Mouse (Mus musculus): Measurements from ENCODE around the gene Gm5426. TPM values are rescaled to one million over a fixed set of nuclear protein-coding genes. Genes with fewer than 3 reads are reported as not detected.
"Not testable (repeated sequence)": the region's sequence is repeated elsewhere in the genome, so short reads cannot be mapped to it uniquely, and the experiment has no call there.

Gene Gm5426
- not detected for total RNA-seq (2021)
- long read RNA-seq, experiment 1 = 0 reads
- long read RNA-seq, experiment 2 = 0 reads

DNA sequence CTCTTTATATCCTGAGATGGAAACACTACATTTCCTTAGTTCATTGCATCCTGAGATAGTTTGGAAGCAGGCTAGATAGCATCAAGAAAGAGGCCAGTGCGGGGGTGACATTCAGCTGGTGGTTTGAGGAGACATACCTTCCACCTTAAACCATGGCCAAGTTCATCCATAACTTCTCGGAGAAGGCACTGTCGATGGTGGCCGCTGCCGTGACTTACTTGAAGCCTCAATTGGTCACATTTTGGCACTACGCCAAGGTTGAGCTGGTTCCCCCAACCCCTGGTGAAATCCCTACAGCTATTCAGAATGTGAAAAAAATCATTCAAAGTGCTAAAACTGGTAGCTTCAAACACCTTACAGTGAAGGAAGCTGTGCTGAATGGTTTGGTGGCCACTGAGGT is at the start of gene Gm5426:
TSS of gene Gm5426 (plus strand) at position 153 of the 400 bp plus-strand sequence.
- DNase-seq (ENCODE audit: low spot score) = not testable (repeated sequence)

DNA sequence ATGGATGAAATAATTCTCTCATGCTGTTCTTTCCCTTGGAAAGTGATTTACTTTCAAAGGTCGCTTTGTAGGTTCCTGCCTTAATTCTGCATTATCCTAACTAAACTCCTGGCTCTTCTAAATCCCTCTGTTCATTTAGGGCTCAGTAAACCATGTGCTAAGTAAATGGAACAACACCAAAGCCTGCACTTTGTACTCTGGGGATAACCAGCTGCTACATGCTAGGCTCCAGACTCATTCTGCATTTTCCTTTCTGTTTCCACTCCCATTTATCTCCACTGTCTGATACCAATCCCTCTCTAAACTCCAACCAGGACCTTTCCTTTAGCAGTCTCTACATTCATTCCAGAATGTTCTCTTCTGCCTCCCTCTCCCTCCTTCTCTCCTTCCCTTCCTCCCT is 46.7 kb upstream of the Gm5426 start:
- no peak for DNase-seq (ENCODE audit: low spot score)

DNA sequence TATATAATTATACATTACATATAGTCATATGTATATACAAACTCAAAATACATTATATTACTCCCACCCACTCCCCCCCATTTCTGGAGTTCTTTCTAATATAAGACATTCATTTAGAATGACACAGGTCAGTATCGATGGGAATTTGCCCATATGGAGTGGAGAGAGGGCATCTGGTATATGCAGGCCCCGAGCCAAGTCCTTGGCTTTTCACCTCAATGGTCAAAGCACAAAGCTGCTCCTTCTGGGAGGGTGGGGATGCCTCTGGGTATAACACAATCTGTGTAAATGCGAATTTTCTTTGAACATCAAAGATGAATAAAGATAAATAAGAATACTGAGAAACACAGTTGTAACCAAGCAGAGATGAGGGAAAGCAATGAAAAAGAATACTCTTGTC is 46.0 kb upstream of the Gm5426 start:
- DNase-seq (ENCODE audit: low spot score) = no peak

DNA sequence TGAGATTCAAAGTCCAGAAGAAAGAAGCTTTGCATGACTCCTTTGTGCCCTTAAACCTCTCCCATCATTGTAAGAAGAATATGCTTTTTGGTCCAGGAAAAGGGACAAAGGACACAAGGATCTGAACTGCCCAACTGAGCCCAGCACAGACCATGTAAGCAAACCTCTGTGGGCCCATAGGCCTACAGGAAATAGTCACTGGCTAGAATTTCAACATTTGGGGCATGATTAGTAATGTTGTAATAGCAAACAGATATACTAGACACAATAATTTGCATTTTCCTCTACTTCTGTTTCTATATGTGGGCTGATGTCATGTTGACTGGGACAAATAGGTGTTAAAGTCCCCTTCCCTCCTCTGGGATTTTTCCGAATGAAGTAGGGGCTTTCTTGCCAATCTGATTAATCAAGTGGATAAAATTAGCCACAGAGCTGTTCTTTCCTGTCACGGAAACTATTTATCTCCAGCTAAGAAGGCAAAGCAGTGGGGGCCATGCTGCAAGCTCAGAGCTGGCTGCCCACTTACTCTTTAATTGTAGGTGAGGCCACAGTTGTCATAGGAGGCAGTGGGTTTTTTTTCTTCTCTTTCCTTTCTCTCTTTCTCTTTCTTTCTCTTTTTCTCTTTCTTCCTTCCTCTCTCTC is 42.4 kb upstream of the Gm5426 start:
- DNase-seq (ENCODE audit: low spot score) = no peak

DNA sequence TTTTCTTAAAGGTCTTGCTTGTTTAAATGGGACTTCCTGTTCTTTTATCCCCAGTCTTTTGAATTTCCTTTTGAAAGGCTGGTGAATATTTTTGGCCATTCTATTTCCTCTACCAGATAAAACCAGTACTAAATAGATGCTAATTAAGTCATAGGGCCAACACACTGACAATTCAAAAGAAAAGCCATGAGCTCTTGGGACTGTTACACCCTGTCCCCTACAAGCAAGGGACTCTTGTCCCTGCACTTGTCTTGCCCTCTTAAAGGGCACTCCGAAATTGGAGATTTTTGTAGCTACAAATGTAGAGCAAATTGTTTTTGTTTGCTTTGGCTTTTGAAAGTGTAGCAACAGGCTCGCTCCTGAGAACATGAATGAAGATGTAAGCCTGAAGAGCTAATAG is 41.8 kb upstream of the Gm5426 start:
- no peak for DNase-seq (ENCODE audit: low spot score)

DNA sequence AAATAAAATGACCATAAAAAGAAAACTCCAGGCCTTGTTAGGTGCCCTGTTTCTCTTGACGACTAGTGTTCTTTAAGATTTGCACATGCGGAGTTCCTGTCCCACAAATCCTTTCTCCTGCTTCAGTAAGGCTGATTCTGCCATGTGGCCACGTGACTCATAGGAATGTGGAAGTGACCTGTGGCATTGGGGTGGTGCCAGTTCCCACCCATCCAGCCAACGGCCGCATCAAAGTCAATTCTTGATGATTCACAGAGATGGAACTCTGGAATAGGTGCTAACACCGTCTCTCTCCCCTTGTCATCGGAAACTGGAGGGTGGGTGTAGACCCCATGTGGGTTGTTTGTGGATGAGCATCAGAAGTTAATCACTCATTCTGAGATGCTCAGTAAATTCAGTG is 39.7 kb upstream of the Gm5426 start:
- DNase-seq (ENCODE audit: low spot score) = no peak

DNA sequence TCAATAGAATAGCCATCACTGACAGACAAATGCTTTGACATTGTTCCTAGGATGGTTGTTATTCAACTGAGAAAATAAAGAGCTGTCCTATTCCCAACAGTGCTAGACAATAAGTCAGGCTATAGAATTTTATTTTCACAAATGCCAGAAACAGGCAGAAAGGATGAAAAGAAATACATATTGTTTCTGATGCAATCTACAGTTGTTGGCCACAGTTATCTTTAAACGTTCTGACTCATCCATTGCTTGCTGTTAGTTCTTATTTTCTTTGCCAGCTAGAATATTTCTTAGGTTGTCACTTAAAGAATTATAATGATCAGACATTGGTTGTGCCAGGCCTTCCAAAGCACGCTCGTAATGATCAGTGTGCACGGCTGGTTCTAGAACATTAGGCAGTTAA is 35.4 kb upstream of the Gm5426 start:
- DNase-seq (ENCODE audit: low spot score) = no peak

DNA sequence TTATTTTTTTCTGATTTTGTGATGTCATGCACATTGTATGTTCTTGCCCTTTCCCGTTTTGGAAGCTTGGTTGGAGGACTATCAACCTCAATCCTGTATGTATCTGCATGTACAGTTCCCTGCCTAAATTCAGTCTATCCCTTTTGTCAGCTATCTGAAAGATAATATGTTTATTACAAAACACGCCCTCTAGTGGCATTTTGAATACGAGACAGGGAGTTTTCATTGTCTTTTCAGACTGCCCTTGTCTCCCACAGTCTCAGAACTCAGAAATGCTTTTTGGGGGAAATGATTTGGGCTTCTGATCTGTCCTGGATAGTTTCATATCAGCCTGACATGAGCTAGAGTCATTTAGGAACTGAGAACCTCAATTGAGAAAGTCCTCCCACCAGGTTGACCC is 32.2 kb upstream of the Gm5426 start:
- DNase-seq (ENCODE audit: low spot score) = no peak

DNA sequence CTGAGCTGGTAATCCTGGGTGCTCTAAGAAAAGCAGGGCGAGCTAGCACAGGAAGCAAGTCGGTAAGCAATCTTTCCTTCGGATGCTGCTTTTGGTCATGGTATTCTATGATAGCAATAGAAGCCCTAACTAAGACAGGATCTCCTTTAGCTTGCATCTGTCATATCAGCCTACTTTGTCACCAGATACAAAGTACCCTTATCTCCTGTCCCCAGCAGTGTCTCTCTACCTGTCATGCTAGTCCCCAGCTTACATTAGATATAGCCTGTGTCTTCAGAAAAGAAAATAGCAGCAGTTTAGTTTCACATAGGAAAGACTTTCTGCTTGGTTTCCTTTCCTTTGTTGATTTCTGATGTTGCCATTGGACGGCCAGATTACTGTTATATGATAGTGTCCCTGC is 31.8 kb upstream of the Gm5426 start:
- no peak for DNase-seq (ENCODE audit: low spot score)

DNA sequence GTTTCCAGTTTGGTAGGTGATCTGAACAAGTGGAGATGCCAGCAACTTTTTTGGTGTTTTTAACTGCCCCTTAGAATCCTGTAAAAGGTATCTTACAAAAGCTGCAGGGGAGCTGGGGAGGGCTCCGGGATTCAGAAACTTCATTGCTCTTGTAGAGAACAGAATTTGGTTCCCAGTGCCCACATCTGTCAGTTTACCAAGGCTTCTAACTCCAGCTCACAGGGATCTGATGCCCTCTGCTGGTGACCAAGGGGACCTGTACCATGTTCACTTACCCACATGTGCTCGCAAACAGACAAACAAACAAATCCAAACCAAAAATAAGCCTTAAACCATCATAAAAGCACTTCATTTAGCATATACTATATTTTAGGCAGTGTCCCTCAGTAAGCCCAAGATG is 31.3 kb upstream of the Gm5426 start:
- DNase-seq (ENCODE audit: low spot score) = no peak

DNA sequence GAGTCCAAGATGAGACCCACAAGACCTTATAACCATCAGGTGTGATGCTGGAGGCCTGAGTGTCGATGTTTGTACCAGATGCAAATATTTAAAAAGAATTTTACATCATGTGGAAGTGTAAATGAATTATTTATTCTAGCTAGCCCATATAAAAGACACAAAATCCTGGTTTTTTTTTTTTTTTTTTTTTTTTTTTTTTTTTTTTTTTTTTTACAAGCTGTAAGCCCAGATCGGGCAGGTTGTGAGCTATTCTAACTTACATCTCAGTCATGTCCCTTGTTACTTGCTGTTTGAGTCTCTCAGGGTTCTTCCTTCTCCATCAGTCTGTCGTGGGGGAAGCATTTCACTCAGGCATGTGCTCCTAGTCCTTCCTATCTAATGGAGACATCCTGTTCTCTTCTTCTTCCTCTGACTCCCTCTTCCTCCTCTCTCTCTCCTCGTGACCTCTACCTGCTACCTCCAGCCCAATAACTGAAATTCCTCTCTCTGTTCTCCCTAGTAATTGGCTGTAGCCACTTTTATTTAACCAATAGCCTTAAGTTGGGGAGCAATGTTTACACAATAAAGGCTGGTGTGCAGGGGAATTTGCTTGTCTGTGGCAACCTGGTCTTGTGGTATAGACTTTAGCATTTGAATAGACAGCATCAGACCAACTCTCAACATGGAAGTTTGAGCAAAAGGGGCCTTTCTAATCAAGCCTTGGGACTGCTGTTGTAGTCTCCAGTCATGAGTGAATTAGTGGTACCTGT is 29.3 kb upstream of the Gm5426 start:
- no peak for DNase-seq (ENCODE audit: low spot score)

DNA sequence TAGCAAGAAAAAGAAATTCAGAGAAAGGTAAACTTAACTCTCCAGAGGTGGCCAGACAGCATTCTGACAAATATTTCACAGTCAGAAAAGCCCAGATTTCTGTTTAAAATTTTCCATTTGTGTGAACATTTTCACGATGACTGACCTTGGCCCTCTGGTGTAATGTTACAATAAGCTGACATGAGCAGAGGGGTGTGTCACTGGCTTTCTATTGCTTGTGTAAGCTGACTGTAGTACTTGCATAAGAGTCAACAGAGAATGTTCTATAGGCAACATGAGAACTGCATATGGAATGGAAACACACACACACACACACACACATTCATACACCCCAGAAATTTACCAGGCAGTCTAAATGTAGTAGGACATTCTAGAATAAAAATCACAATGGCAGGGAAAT is 28.6 kb upstream of the Gm5426 start:
- DNase-seq (ENCODE audit: low spot score) = no peak

DNA sequence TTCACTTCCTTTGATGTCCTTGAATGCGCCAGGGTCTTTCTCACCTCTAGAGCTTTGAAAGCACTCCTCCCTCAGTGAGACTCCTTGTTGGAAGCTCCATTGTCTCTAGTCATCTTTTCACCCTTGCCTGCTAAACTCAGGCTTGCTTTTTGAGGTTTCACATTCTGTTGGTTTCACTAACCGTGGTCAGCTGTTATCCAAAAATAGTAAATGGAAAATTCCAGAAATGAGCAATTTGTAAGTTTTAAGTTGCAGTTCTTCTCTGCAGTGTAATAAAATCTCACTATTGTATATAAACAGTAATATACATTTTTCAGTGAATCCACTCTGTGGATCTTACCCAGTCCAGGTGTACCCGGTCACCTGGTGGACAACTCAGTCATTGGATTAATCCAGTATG is 21.1 kb upstream of the Gm5426 start:
- DNase-seq (ENCODE audit: low spot score) = no peak

DNA sequence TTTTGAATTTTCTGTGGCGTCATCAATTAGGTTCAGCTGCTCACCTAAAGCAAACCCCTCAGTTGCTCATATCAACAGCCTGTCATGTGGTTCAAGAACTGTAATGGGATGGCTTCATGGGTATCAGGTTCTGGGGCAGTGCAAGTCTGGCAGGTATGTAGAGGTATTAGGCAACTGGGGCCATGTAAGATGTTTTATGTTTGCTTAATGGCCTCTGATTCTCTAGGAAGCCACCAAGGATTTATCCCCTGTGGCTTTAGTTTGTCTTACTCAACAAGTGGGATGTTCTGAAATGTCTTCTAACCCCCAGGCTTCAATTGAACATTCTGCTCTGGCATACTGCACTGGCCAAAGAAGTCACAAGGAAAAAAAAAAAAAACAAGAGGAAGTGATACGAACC is 15.6 kb upstream of the Gm5426 start:
- DNase-seq (ENCODE audit: low spot score) = no peak

DNA sequence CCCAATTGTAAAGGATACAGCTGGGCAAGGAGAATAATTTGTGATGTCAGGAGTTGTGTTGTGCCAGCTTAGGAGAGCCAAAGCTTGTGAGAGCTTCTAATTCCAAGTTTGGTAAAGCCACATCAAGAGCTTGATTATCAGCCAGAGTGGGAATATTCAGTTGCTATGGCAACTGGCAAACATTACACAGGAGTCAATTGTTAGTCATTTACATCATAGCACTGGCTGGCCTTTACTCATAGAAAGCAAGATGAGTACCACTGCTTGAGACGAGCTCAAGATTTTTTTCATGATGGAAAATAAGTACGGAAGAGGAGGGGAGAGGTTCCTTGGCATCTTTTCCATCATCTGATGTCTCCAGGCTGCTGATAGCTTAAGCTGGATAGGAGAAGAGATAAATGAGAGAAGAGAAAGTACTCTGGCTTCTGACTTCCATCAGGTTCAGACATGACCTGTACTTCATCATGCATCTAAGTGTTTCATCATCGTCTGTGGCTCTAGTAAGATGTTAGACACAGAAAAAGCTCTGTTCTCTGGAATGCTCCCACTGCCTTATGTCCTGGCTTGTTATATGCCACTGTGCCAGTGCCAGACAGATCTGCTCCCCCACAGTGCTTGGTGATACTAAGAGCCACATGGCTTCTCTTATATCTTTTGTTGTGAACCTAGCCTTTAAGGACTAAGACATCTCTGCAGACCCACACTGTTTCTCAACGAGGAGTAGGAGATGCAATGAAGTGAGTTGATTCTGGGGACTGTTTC is 15.0 kb upstream of the Gm5426 start:
- no peak for DNase-seq (ENCODE audit: low spot score)

DNA sequence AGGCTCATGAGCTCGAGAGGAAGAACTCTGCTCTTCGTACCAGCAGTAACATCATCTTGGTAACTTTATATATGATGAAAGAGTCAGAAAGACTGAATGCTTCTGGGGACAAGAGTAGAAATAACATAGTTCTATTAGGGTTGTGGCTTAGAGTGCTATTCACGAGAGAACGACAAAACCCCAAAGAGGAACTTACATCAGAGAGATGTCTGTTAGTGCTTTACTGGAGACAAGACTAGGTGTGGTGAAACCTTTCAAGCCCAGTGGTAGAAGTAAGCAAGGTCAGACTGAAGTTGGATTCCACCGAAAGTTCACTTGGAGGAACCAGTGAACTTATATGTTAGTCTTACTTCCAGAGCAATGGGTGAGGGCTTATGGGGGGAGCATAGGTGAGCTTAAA is 12.5 kb upstream of the Gm5426 start:
- DNase-seq (ENCODE audit: low spot score) = no peak

DNA sequence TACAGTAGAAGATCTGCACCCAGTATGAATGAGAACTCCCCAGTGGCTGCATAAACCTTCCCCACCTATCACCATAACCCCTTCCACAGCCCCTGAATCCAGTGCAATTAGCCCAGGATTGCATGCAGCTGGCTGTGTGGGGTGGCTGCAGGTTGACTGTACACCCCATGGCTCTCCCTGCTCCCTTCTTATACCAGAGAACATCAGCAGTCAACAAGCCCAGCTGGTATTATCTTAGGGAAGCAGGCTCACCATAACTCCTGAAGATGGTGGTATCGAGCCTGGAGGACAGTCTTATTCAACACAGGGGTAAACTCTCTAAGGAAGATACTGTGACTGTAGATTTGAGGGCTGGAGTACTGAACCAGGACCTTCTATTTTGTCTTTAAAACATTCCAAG is 12.1 kb upstream of the Gm5426 start:
- no peak for DNase-seq (ENCODE audit: low spot score)

DNA sequence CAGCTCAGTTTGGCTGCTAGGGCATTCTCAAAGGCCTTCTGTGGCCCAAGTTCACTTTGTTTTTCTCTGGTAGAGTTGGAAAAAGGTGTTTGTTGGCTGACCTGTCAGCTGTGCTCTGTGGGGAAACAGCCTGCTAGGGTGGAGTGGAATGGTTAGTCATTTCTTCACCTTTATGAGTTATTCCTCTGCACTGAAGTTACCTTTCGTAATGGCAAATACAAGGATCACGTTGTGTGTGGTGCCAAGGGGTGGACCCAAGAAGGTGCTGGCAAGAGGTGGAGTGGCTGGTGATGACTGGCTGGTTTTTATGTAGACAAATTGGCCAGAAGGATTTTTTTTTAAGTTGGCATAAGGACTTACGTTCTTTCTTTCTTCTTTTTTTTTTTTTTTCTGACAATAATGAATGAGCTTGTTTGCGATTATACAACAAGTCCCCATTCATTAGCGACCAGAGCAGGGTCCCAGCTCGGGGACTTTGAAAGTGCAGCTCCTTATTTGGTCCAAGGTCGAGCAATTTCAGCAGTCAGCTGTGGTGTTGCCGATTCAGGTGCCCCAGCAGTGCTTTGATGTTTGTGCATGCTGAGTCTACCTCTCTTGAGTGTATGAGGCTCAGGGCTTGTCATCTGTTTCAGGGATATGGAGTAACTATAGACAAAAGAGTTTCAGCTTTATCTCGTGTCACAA is 10.5 kb upstream of the Gm5426 start:
- no peak for DNase-seq (ENCODE audit: low spot score)

DNA sequence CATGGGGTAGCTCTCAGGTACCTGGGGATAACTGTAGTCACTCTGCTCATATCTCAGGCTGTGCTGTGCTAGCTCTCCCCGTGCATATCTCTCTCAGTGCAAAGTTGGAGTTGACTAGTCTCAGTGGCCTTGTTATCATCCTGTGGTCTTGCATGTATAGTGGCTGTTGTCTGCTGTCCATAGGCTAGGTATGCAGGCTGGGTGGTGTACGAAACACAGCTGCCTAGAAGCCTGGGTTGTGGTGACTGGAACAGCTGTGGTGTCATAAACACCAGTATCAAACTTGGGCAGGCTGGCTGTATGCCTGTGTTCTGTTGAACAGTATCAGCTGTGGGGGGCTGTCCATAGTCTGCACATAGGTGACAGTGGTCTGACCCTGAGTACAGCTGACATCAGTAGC is 7.2 kb upstream of the Gm5426 start:
- no peak for DNase-seq (ENCODE audit: low spot score)

DNA sequence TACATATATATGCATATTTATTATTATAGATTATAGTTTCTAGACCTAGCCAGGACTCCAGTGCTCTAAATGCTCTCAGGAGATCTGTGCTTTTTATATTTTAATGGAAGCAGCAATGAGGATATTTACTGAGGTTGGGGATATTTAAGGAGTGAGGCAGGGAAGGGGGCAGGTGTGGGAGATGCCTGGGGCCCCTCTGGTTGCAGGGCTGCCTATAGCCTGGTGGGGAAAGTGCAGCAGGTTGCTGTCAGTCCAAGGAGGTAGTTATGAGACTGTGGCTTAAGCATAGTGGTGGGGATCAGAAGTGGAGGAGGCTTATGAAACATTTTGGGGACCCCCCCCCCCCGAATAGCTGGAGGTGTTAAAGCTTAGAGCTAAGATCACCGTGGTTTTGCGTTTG is 6.0 kb upstream of the Gm5426 start:
- no peak for DNase-seq (ENCODE audit: low spot score)

DNA sequence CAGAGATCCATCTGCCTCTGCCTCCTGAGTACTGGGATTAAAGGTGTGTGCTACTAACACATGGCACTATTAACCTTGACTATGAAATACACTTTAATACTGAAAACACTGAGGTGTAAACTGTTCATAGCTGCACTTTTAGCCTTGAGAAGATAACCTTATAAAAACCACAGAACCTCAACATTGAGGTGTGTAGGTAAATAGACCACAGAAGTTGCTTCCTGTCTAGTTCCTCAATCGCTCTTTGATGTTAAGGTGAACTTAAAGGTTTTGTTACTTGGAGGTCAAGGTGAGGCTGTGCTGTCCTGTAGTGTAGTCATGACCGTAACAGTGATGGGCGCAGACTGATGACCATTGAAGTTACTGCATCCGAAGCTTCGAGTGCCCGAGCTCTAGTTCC is 5.3 kb upstream of the Gm5426 start:
- DNase-seq (ENCODE audit: low spot score) = no peak

DNA sequence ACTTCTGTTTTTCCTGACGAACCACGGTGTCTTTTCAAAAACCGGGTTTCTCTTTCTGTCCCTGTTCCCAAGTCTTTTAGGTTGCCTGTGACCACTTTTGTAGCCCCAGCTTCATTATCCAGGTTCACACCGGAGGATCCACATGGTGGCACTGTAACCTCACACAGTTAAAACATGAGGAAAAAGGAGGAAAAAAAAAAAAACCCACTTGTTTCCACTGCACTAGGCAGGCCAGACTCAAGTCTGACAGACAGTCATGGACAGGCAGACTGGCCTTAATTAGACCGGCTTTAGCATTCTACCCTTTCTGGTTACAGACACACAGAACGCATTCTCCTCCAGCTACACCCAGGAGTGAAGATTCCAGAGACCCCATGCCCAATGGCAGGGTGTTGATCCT is 4.2 kb upstream of the Gm5426 start:
- DNase-seq (ENCODE audit: low spot score) = peak; percentile 40

Data from gastrocnemius, adult 18-20 months (tissue).